Mouse (Mus musculus): ENCODE measurements around the gene Bcl2. TPM values are rescaled to one million over a fixed set of nuclear protein-coding genes. Genes with fewer than 3 reads are reported as not detected.

Bcl2 gene
- total and polyA plus RNA-seq, 2 experiments from 2014 or later = 9.0 to 13.5 TPM

- Histone ChIP-seq H3K36me3 (ENCODE audit: insufficient read depth, low read length) (no peaks in the 10 kb centered on the region), H3K27me3 (ENCODE audit: insufficient read depth, low read length) (no peaks in the 10 kb centered on the region), H3K4me1 (ENCODE audit: insufficient read depth, low read length) (no peaks in the 10 kb centered on the region), H3K27ac (ENCODE audit: low read depth, low read length) (no peak overlapping the region), H3K9ac (replicated peaks; ENCODE audit: low read length, poor library complexity, severe bottlenecking) (no peak overlapping the region), H3K4me2 (ENCODE audit: low read depth, low read length, poor library complexity, severe bottlenecking) (no peak overlapping the region), H3K4me3 (ENCODE audit: low read depth, low read length) (no peak overlapping the region), H3K9me3 (ENCODE audit: low read length) (no peaks in the 10 kb centered on the region)
- WGBS = 86% methylated on average over 1 of the region's 1 CpGs
- DNase-seq (ENCODE audit: low spot score) = no peak
- TF ChIP-seq CTCF (IDR thresholded peaks at IDR 0.05) = no peak
- no peak for ATAC-seq (ENCODE audit: low FRiP score)
Observed at GRCm38 (mm10) chr1:106640577-106640976, 73.5 kb downstream of the Bcl2 start.

- Histone ChIP-seq H3K27me3 (ENCODE audit: insufficient read depth, low read length) (no peaks in the 10 kb centered on the region), H3K9me3 (ENCODE audit: low read length) (no peaks in the 10 kb centered on the region), H3K27ac (ENCODE audit: low read depth, low read length) (no peak overlapping the region), H3K36me3 (ENCODE audit: insufficient read depth, low read length) (no peaks in the 10 kb centered on the region), H3K4me3 (ENCODE audit: low read depth, low read length) (no peak overlapping the region), H3K9ac (replicated peaks; ENCODE audit: low read length, poor library complexity, severe bottlenecking) (no peak overlapping the region), H3K4me2 (ENCODE audit: low read depth, low read length, poor library complexity, severe bottlenecking) (no peak overlapping the region), H3K4me1 (ENCODE audit: insufficient read depth, low read length) (no peaks in the 10 kb centered on the region)
- 91% methylated on average over 11 of the region's 11 CpGs for WGBS
- DNase-seq (ENCODE audit: low spot score) (no peak), ATAC-seq (ENCODE audit: low FRiP score) (no peak)
- TF ChIP-seq CTCF (IDR thresholded peaks at IDR 0.05) = no peak
Observed at GRCm38 (mm10) chr1:106637705-106638104, 76.4 kb downstream of the Bcl2 start.

- ATAC-seq (ENCODE audit: low FRiP score) = no peak
- H3K9me3 ChIP-seq (ENCODE audit: low read length) = no peaks in the 10 kb centered on the region
- H3K4me3 ChIP-seq (ENCODE audit: low read depth, low read length) = no peak overlapping the region
- no peaks in the 10 kb centered on the region for H3K27me3 ChIP-seq (ENCODE audit: insufficient read depth, low read length)
- no peak overlapping the region for H3K4me2 ChIP-seq (ENCODE audit: low read depth, low read length, poor library complexity, severe bottlenecking)
- no peaks in the 10 kb centered on the region for H3K36me3 ChIP-seq (ENCODE audit: insufficient read depth, low read length)
- TF ChIP-seq CTCF (IDR thresholded peaks at IDR 0.05) = no peak
- no peaks in the 10 kb centered on the region for H3K4me1 ChIP-seq (ENCODE audit: insufficient read depth, low read length)
- no peak overlapping the region for H3K27ac ChIP-seq (ENCODE audit: low read depth, low read length)
- no peak for DNase-seq (ENCODE audit: low spot score)
- H3K9ac ChIP-seq (replicated peaks; ENCODE audit: low read length, poor library complexity, severe bottlenecking) = no peak overlapping the region
- 56% methylated on average over 2 of the region's 2 CpGs for whole genome bisulfite sequencing
Observed at GRCm38 (mm10) chr1:106636714-106637113, 77.4 kb downstream of the Bcl2 start.

GRCm38 (mm10) chr1:106633207-106633606 lies 80.9 kb downstream of the Bcl2 start:
- DNase-seq (ENCODE audit: low spot score) (no peak), ATAC-seq (ENCODE audit: low FRiP score) (no peak)
- H3K36me3 ChIP-seq (ENCODE audit: insufficient read depth, low read length) = no peaks in the 10 kb centered on the region
- no peak overlapping the region for H3K27ac ChIP-seq (ENCODE audit: low read depth, low read length)
- no peaks in the 10 kb centered on the region for H3K27me3 ChIP-seq (ENCODE audit: insufficient read depth, low read length)
- no peak overlapping the region for H3K4me3 ChIP-seq (ENCODE audit: low read depth, low read length)
- no peaks in the 10 kb centered on the region for H3K4me1 ChIP-seq (ENCODE audit: insufficient read depth, low read length)
- H3K9me3 ChIP-seq (ENCODE audit: low read length) = no peaks in the 10 kb centered on the region
- no peak for TF ChIP-seq CTCF (IDR thresholded peaks at IDR 0.05)
- WGBS = 85% methylated on average over 3 of the region's 3 CpGs
- H3K9ac ChIP-seq (replicated peaks; ENCODE audit: low read length, poor library complexity, severe bottlenecking) = no peak overlapping the region
- H3K4me2 ChIP-seq (ENCODE audit: low read depth, low read length, poor library complexity, severe bottlenecking) = no peak overlapping the region

- DNase-seq (ENCODE audit: low spot score) (no peak), ATAC-seq (ENCODE audit: low FRiP score) (no peak)
- no peaks in the 10 kb centered on the region for H3K27me3 ChIP-seq (ENCODE audit: insufficient read depth, low read length)
- no peak overlapping the region for H3K27ac ChIP-seq (ENCODE audit: low read depth, low read length)
- H3K36me3 ChIP-seq (ENCODE audit: insufficient read depth, low read length) = no peaks in the 10 kb centered on the region
- no peaks in the 10 kb centered on the region for H3K9me3 ChIP-seq (ENCODE audit: low read length)
- WGBS = 96% methylated on average over 3 of the region's 3 CpGs
- no peaks in the 10 kb centered on the region for H3K4me1 ChIP-seq (ENCODE audit: insufficient read depth, low read length)
- TF ChIP-seq CTCF (IDR thresholded peaks at IDR 0.05) = no peak
- H3K4me2 ChIP-seq (ENCODE audit: low read depth, low read length, poor library complexity, severe bottlenecking) = no peak overlapping the region
- H3K4me3 ChIP-seq (ENCODE audit: low read depth, low read length) = no peak overlapping the region
- H3K9ac ChIP-seq (replicated peaks; ENCODE audit: low read length, poor library complexity, severe bottlenecking) = no peak overlapping the region
Observed at GRCm38 (mm10) chr1:106631869-106632463, 82.1 kb downstream of the Bcl2 start.

- Histone ChIP-seq H3K4me1 (ENCODE audit: insufficient read depth, low read length) (no peaks in the 10 kb centered on the region), H3K4me3 (ENCODE audit: low read depth, low read length) (no peak overlapping the region), H3K36me3 (ENCODE audit: insufficient read depth, low read length) (no peaks in the 10 kb centered on the region), H3K9ac (replicated peaks; ENCODE audit: low read length, poor library complexity, severe bottlenecking) (no peak overlapping the region), H3K27me3 (ENCODE audit: insufficient read depth, low read length) (no peaks in the 10 kb centered on the region), H3K4me2 (ENCODE audit: low read depth, low read length, poor library complexity, severe bottlenecking) (no peak overlapping the region), H3K9me3 (ENCODE audit: low read length) (no peaks in the 10 kb centered on the region), H3K27ac (ENCODE audit: low read depth, low read length) (no peak overlapping the region)
- DNase-seq (ENCODE audit: low spot score) (no peak), ATAC-seq (ENCODE audit: low FRiP score) (no peak)
- 74% methylated on average over 2 of the region's 2 CpGs for WGBS
- no peak for TF ChIP-seq CTCF (IDR thresholded peaks at IDR 0.05)
Observed at GRCm38 (mm10) chr1:106630973-106631372, 83.1 kb downstream of the Bcl2 start.

Data from midbrain, postnatal 0 days (tissue).